Mouse (Mus musculus) c-Kit-positive CD71-negative TER-119-negative erythroid progenitor cells, embryonic 14.5 days (primary cell): ENCODE measurements around the gene Ppfia4.
"Not testable (repeated sequence)": the region's sequence is repeated elsewhere in the genome, so short reads cannot be mapped to it uniquely, and the experiment has no call there.

Experiments used
- DNase-seq: peaks from one replicate; pipeline ENCODE4 v3.0.0-alpha.2; 2013; ENCODE audit warnings: low read depth

Ppfia4 gene

GRCm38 (mm10) chr1:134272754-134273250, 59.9 kb downstream of the Ppfia4 start:
- DNase-seq, result no peak

GRCm38 (mm10) chr1:134270026-134270425, 62.7 kb downstream of the Ppfia4 start:
- no peak for DNase-seq

- no peak for DNase-seq
Measured at GRCm38 (mm10) chr1:134265797-134266196, 66.9 kb downstream of the Ppfia4 start.

GRCm38 (mm10) chr1:134264341-134264740, 68.4 kb downstream of the Ppfia4 start:
- DNase-seq, result no peak

GRCm38 (mm10) chr1:134249681-134250080, 83.0 kb downstream of the Ppfia4 start:
- not testable (repeated sequence) for DNase-seq
